22 mouse cellular contexts compared by ENCODE assay signal in the genomic region with DNA sequence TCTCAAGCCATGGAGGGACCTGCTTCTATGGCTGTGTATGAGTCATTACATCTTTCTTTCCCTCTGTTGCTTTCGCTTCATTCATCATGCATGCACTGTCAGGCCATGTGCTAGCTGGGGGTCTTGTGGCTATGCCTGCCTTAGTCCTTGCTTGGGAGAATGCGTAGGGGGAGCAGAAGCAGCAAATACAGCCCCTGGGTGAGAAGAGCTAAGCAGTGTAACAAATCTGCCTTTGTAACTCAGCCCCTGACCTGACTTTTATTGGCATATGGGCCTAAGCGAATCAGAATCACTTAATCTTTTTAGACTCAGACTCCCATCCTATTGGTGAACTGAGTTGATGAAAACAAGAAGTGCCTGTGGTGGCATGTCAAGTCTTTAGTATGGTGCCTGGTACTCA. TPM values are rescaled to one million over a fixed set of nuclear protein-coding genes. Genes with fewer than 3 reads are reported as not detected.
A peak's percentile ranks its signal among the peaks of the same experiment; 100 is the strongest.
DNase-seq lines count a peak whose midpoint lies in the region; ATAC-seq and TF ChIP-seq lines count a peak whose summit lies in the region.
"Had no signal": no experiment of that assay in that cellular context is flagged by ENCODE, and none has a peak within 500 bp of the region (broad histone marks: within the 10 kb centered on the region; RNA-seq: fewer than 3 reads in every experiment).

No protein-coding gene starts in this region.

- DNase-seq in midbrain, embryonic 11.5 days (ENCODE audit: low spot score, missing footprints), result no peak
- peak; percentile 13 for DNase-seq in brain, embryonic 14.5 days (ENCODE audit: low read depth)
- no peak for DNase-seq in adrenal gland, postnatal 10 days
- DNase-seq: adrenal gland, adult 2 months; adrenal gland, postnatal 14 days; adrenal gland, postnatal 36 days; cerebellum, adult 11-12 months; cerebellum, adult 2 months; cerebellum, adult 9-10 months; cerebellum, postnatal 10 days; cerebellum, postnatal 25 days; forebrain, postnatal 0 days had no signal

- H3K27ac ChIP-seq in midbrain, embryonic 11.5 days (ENCODE audit: low read depth, low read length), result no peak overlapping the region
- H3K27ac ChIP-seq in midbrain, embryonic 15.5 days, result no peak overlapping the region
- no peak overlapping the region for H3K27ac ChIP-seq in midbrain, embryonic 13.5 days
- H3K27ac ChIP-seq in heart, embryonic 12.5 days (ENCODE audit: poor library complexity, severe bottlenecking), result no peak overlapping the region
- H3K27ac ChIP-seq: embryonic facial prominence, embryonic 10.5 days; embryonic facial prominence, embryonic 12.5 days; forebrain, embryonic 13.5 days; forebrain, embryonic 15.5 days had no signal

- TF ChIP-seq POLR2A in brain, embryonic 14.5 days (IDR thresholded peaks at IDR 0.05; ENCODE audit: borderline replicate concordance, extremely low read depth, insufficient read depth, insufficient read length, poor library complexity, severe bottlenecking), result no peak

- no peak overlapping the region for H3K4me2 ChIP-seq in midbrain, embryonic 11.5 days
- no peak overlapping the region for H3K4me2 ChIP-seq in midbrain, embryonic 15.5 days
- no peak overlapping the region for H3K4me2 ChIP-seq in midbrain, embryonic 13.5 days (replicated peaks)
- H3K4me2 ChIP-seq in heart, embryonic 12.5 days, result no peak overlapping the region
- H3K4me2 ChIP-seq: embryonic facial prominence, embryonic 12.5 days; forebrain, embryonic 13.5 days; forebrain, embryonic 15.5 days had no signal

- no peaks in the 10 kb centered on the region for H3K36me3 ChIP-seq in midbrain, embryonic 11.5 days (ENCODE audit: control insufficient read depth, insufficient read depth, low read length)
- no peaks in the 10 kb centered on the region for H3K36me3 ChIP-seq in midbrain, embryonic 15.5 days (replicated peaks)
- H3K36me3 ChIP-seq in midbrain, embryonic 13.5 days, result no peaks in the 10 kb centered on the region
- H3K36me3 ChIP-seq in heart, embryonic 12.5 days, result no peaks in the 10 kb centered on the region
- H3K36me3 ChIP-seq: embryonic facial prominence, embryonic 10.5 days; embryonic facial prominence, embryonic 12.5 days; forebrain, embryonic 15.5 days had no signal

- WGBS in midbrain, embryonic 11.5 days, result 59% methylated on average over 3 of the region's 3 CpGs
- WGBS in midbrain, embryonic 15.5 days, result 33% methylated on average over 3 of the region's 3 CpGs
- WGBS in midbrain, embryonic 13.5 days, result 46% methylated on average over 3 of the region's 3 CpGs
- 77% methylated on average over 3 of the region's 3 CpGs for WGBS in heart, embryonic 12.5 days

- H3K4me1 ChIP-seq in midbrain, embryonic 11.5 days (ENCODE audit: control insufficient read depth, insufficient read depth, low read length), result no peaks in the 10 kb centered on the region
- no peaks in the 10 kb centered on the region for H3K4me1 ChIP-seq in midbrain, embryonic 15.5 days
- no peaks in the 10 kb centered on the region for H3K4me1 ChIP-seq in midbrain, embryonic 13.5 days (replicated peaks)
- H3K4me1 ChIP-seq in heart, embryonic 12.5 days (replicated peaks), result no peaks in the 10 kb centered on the region
- H3K4me1 ChIP-seq: embryonic facial prominence, embryonic 10.5 days; embryonic facial prominence, embryonic 12.5 days; forebrain, embryonic 13.5 days; forebrain, embryonic 15.5 days had no signal

- H3K27me3 ChIP-seq in midbrain, embryonic 11.5 days (ENCODE audit: control insufficient read depth, insufficient read depth, low read length), result no peaks in the 10 kb centered on the region
- no peaks in the 10 kb centered on the region for H3K27me3 ChIP-seq in midbrain, embryonic 15.5 days (replicated peaks)
- H3K27me3 ChIP-seq in midbrain, embryonic 13.5 days, result no peaks in the 10 kb centered on the region
- H3K27me3 ChIP-seq in heart, embryonic 12.5 days (replicated peaks), result no peaks in the 10 kb centered on the region
- H3K27me3 ChIP-seq: embryonic facial prominence, embryonic 12.5 days; forebrain, embryonic 13.5 days; forebrain, embryonic 15.5 days had no signal

- no peak for TF ChIP-seq CTCF in brain, embryonic 14.5 days (IDR thresholded peaks at IDR 0.05; ENCODE audit: borderline replicate concordance, extremely low read depth, insufficient read depth, insufficient read length)

- no peaks in the 10 kb centered on the region for H3K9me3 ChIP-seq in midbrain, embryonic 11.5 days (ENCODE audit: control insufficient read depth, low read length)
- H3K9me3 ChIP-seq in midbrain, embryonic 15.5 days, result no peaks in the 10 kb centered on the region
- H3K9me3 ChIP-seq in midbrain, embryonic 13.5 days, result no peaks in the 10 kb centered on the region
- H3K9me3 ChIP-seq in heart, embryonic 12.5 days (replicated peaks), result no peaks in the 10 kb centered on the region
- H3K9me3 ChIP-seq: embryonic facial prominence, embryonic 10.5 days; embryonic facial prominence, embryonic 12.5 days; forebrain, embryonic 13.5 days; forebrain, embryonic 15.5 days had no signal

- no peak overlapping the region for H3K4me3 ChIP-seq in midbrain, embryonic 11.5 days (ENCODE audit: low read depth, low read length)
- no peak overlapping the region for H3K4me3 ChIP-seq in midbrain, embryonic 15.5 days
- H3K4me3 ChIP-seq in midbrain, embryonic 13.5 days (replicated peaks), result no peak overlapping the region
- H3K4me3 ChIP-seq in heart, embryonic 12.5 days, result no peak overlapping the region
- H3K4me3 ChIP-seq: embryonic facial prominence, embryonic 10.5 days; embryonic facial prominence, embryonic 12.5 days; forebrain, embryonic 13.5 days; forebrain, embryonic 15.5 days had no signal

- ATAC-seq in midbrain, embryonic 11.5 days (ENCODE audit: low FRiP score), result peak; percentile 70
- no peak for ATAC-seq in midbrain, embryonic 15.5 days (replicated peaks)
- peak; percentile 60 for ATAC-seq in midbrain, embryonic 13.5 days
- ATAC-seq in heart, embryonic 12.5 days (ENCODE audit: insufficient number of reproducible peaks, low FRiP score), result no peak
- ATAC-seq: forebrain, embryonic 13.5 days; forebrain, embryonic 15.5 days; forebrain, postnatal 0 days had no signal

- H3K9ac ChIP-seq in midbrain, embryonic 11.5 days (ENCODE audit: low read length), result no peak overlapping the region
- H3K9ac ChIP-seq in midbrain, embryonic 15.5 days, result no peak overlapping the region
- H3K9ac ChIP-seq in midbrain, embryonic 13.5 days (replicated peaks), result no peak overlapping the region
- no peak overlapping the region for H3K9ac ChIP-seq in heart, embryonic 12.5 days
- H3K9ac ChIP-seq: embryonic facial prominence, embryonic 12.5 days; forebrain, embryonic 13.5 days; forebrain, embryonic 15.5 days; forebrain, postnatal 0 days had no signal

RNA-seq across cellular contexts. Expression of gene Gpr139, which starts 22.8 kb away (rescaled TPM):
- polyA plus RNA-seq in midbrain, embryonic 11.5 days (2014; fragmentation: Nextera tagmentation; extraction: Ambion mirVana), result 3.2 and 3.4 TPM in 2 replicates
- 14.0 and 14.6 TPM in 2 replicates for polyA plus RNA-seq in midbrain, embryonic 15.5 days (2015; fragmentation: Nextera tagmentation; extraction: Ambion mirVana)
- polyA plus RNA-seq in brain, embryonic 14.5 days (2012; rRNA removed), result 6.7 and 10.8 TPM in 2 replicates
- polyA plus RNA-seq in midbrain, embryonic 13.5 days (2015; fragmentation: Nextera tagmentation; extraction: Ambion mirVana), result 6.6 and 7.6 TPM in 2 replicates
- polyA plus RNA-seq in heart, embryonic 12.5 days (2016; fragmentation: Nextera tagmentation; extraction: Ambion mirVana), result not detected in 2 replicates
- total RNA-seq in adrenal gland, postnatal 10 days (2021), result not detected
- total RNA-seq: adrenal gland, adult 2 months; adrenal gland, postnatal 14 days; adrenal gland, postnatal 36 days; ES-E14; MEL had no signal
- polyA plus RNA-seq: adrenal gland, adult 2 months; C2C12 had no signal

Comparison
In these comparisons a context has a peak if more than half of its experiments do, and no peak if none do; other contexts are left out.
1. ATAC-seq: peak in midbrain, embryonic 11.5 days (single experiment) and midbrain, embryonic 13.5 days (single experiment); none in midbrain, embryonic 15.5 days (single experiment) and heart, embryonic 12.5 days (single experiment).